Mouse (Mus musculus): Measurements from ENCODE around the gene Agmo. TPM values are rescaled to one million over a fixed set of nuclear protein-coding genes. Genes with fewer than 3 reads are reported as not detected.

Gene Agmo
- polyA plus RNA-seq (2017; shearing (Covaris generic)): 0.16 TPM

DNA sequence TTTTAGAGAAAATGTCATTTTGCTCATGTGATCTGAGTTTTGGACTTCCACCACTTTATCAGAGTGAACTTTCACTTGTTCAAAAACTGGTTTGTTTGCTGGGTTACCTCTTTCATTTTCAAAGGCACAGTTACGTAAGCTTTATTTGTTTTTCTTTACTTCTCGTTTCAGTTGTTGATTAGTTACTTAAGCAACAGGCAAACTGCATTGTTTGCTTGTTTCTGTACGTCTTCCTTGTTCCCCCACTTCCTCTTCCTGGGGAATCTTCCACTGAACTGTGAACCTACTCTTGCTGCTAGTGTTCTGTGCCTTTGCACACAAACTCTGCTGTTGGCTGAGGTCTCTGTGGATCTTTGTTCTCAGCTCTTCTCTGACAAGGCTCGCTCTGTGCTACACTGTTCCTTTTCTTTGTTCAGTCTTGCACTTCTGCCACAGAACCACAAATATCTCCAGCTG is at the start of gene Agmo:
Gene Agmo, plus strand, starts transcription at position 76 of the 456 bp plus-strand sequence.

Other genes with a start within 250 kb of the Agmo start
- gene Meox2, start 133.1 kb upstream of the Agmo start, polyA plus RNA-seq (2017; shearing (Covaris generic)): not detected

All from activated CD4-positive, CD25-positive, alpha-beta regulatory T cell, adult 9 weeks (primary cell).